Mouse (Mus musculus) CH12.LX (cell line): ENCODE measurements around the gene Dpm1.

ENCODE experiments used
- CHD2 ChIP-seq: IDR thresholded peaks from 2 replicates; pipeline ENCODE4 v1.6.1; 2011; ENCODE audit warnings: low read length, improper control_type of control experiment
- CTCF ChIP-seq, 2 experiments: IDR thresholded peaks in 1 of 2; conservative IDR thresholded peaks in 1 of 2; 2 replicates each; pipeline ENCODE4 v1.5.1; 2011 to 2012; ENCODE audit warnings: low read depth in 2 of 2, low read length in 2 of 2, improper control_type of control experiment in 1 of 2, inconsistent platforms in 1 of 2, mild to moderate bottlenecking in 1 of 2, moderate library complexity in 1 of 2
- MAX ChIP-seq: IDR thresholded peaks from 2 replicates; pipeline ENCODE4 v1.6.1; 2011; ENCODE audit warnings: low read length, improper control_type of control experiment
- POLR2A ChIP-seq: IDR thresholded peaks from 2 replicates; pipeline ENCODE4 v1.6.1; 2011; ENCODE audit warnings: low read depth, mild to moderate bottlenecking, improper control_type of control experiment, low read length
- ZKSCAN1 ChIP-seq: IDR thresholded peaks from 2 replicates; pipeline ENCODE4 v1.6.1; 2012; ENCODE audit warnings: low read depth, inconsistent platforms, low read length, improper control_type of control experiment, borderline replicate concordance

DNA sequence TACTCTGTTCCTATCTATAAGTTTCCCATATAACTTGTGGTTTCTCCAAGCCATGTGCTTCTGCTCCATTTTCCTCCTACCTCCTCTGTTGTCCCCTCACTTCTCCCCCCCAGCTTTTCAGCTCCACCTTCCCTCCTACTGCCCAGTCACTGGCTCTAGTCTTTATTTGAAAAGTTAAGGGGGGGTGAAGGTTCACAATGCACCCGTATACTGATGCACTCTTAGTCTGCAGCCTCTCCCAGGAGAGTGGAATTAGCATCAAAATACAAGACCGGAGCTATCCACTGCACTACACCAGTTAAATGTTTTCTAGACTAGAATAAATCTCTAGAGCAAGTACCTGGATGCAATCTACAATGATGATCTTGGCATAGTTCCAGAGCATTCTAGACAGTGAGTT is 34.7 kb downstream of the Dpm1 start:
- no peak for TF ChIP-seq MAX
- TF ChIP-seq CTCF (conservative IDR thresholded peaks at IDR 0.05 in 1 of 2, IDR thresholded peaks at IDR 0.05 in 1 of 2; ENCODE audit: low read depth in 2 of 2, low read length in 2 of 2) = no peak
- no peak for TF ChIP-seq POLR2A
- TF ChIP-seq CHD2 = no peak
- no peak for TF ChIP-seq ZKSCAN1
